Comparison of ENCODE assay signal across 8 mouse cellular contexts in the genomic region with DNA sequence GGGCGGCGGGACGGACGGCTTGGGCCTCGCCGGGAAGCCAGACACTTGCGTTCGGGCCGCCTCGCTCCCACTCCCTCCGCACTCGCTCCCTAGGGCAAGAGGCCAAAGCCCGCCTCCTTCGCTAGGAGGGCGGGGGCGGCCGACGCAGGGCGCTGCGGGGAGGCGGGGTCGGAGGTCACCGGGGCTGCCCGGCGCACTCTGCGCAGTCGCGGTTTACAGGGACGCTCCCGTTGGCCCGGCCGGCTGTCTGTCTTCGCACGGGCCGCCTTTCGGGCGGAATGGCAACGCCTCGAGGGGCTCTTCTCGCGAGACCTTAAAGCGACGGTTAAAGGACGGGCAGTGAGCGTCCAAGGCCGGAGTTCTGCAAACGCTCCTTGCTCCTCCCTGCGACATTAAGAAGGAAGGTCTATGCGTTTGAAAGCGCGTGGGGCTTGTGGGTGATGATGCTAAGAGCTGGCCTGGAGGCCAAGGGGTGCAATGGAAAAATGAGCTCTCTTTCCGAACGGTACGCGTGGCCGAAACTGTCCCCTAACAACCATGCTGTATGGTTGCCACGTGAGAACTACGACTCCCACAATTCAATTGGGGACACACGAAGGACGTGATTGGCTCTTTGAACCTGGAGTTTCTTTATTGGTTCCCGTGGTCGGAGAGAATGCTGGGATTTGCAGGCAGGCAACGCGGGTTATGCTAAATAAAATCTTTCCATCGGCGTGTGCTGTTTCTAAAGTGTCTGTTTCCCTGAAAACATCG. TPM values are rescaled to one million over a fixed set of nuclear protein-coding genes. Genes with fewer than 3 reads are reported as not detected.
DNase-seq lines count a peak whose midpoint lies in the region; ATAC-seq and TF ChIP-seq lines count a peak whose summit lies in the region.

A gene (minus strand): TSS at position 87 of the 753 bp plus-strand sequence.

- peak; percentile 99 for DNase-seq in CD4-positive helper T cell, adult 2 months (ENCODE audit: low read depth, low spot score)
- DNase-seq in brain, embryonic 18.5 days (ENCODE audit: low read depth, low spot score) = peak; percentile 97
- peak; percentile 98 for DNase-seq in kidney, postnatal 0 days (ENCODE audit: low spot score)
- DNase-seq in liver, embryonic 11.5 days (ENCODE audit: low spot score) = peak; percentile 97
- peak; percentile 99 for DNase-seq in naive thymus-derived CD4-positive, alpha-beta T cell, adult 2 months (ENCODE audit: low read depth)

- under 1% methylated on average over 66 of the region's 67 CpGs for WGBS in heart, embryonic 12.5 days
- 0% methylated on average over 65 of the region's 67 CpGs for WGBS in kidney, postnatal 0 days
- under 1% methylated on average over 57 of the region's 67 CpGs for WGBS in liver, embryonic 11.5 days
- WGBS in stomach, embryonic 14.5 days = under 1% methylated on average over 66 of the region's 67 CpGs

- peaks cover 7% of the 10 kb centered on the region for H3K36me3 ChIP-seq in heart, embryonic 12.5 days
- 0 out of 2 replicates have a peak, but pooled peaks cover 7% of the 10 kb centered on the region for H3K36me3 ChIP-seq in kidney, postnatal 0 days (ENCODE audit: insufficient read depth, low read length)
- H3K36me3 ChIP-seq in liver, embryonic 11.5 days (ENCODE audit: control insufficient read depth, insufficient read depth, low read length) = peaks cover 7% of the 10 kb centered on the region
- H3K36me3 ChIP-seq in stomach, embryonic 14.5 days (ENCODE audit: control insufficient read depth, insufficient read depth, low read length) = 0 out of 2 replicates have a peak, but pooled peaks cover 3% of the 10 kb centered on the region

- TF ChIP-seq CTCF in kidney, postnatal 0 days (IDR thresholded peaks at IDR 0.05; ENCODE audit: low read depth) = 0 out of 2 replicates have a peak, but pooled peaks have one; percentile 7

- H3K27me3 ChIP-seq in heart, embryonic 12.5 days (replicated peaks) = no peaks in the 10 kb centered on the region
- H3K27me3 ChIP-seq in kidney, postnatal 0 days (ENCODE audit: insufficient read depth, low read length) = no peaks in the 10 kb centered on the region
- H3K27me3 ChIP-seq in liver, embryonic 11.5 days (replicated peaks; ENCODE audit: control insufficient read depth, insufficient read depth, low read length) = no peaks in the 10 kb centered on the region
- no peaks in the 10 kb centered on the region for H3K27me3 ChIP-seq in stomach, embryonic 14.5 days (ENCODE audit: control insufficient read depth, insufficient read depth, low read length)

- no peaks in the 10 kb centered on the region for H3K9me3 ChIP-seq in heart, embryonic 12.5 days (replicated peaks)
- H3K9me3 ChIP-seq in kidney, postnatal 0 days (replicated peaks; ENCODE audit: low read length) = no peaks in the 10 kb centered on the region
- H3K9me3 ChIP-seq in liver, embryonic 11.5 days (ENCODE audit: control insufficient read depth, low read length) = no peaks in the 10 kb centered on the region
- H3K9me3 ChIP-seq in stomach, embryonic 14.5 days (ENCODE audit: control insufficient read depth, low read depth, low read length) = no peaks in the 10 kb centered on the region

- H3K27ac ChIP-seq in heart, embryonic 12.5 days (ENCODE audit: poor library complexity, severe bottlenecking) = peak within 1 kb of the TSS; percentile 99
- H3K27ac ChIP-seq in kidney, postnatal 0 days = peak within 1 kb of the TSS; percentile 98
- H3K27ac ChIP-seq in liver, embryonic 11.5 days (ENCODE audit: low read depth, low read length) = peak within 1 kb of the TSS; percentile 97
- H3K27ac ChIP-seq in stomach, embryonic 14.5 days (ENCODE audit: low read length) = peak within 1 kb of the TSS; percentile 99

- peak within 1 kb of the TSS; percentile 76 for H3K4me3 ChIP-seq in heart, embryonic 12.5 days
- H3K4me3 ChIP-seq in kidney, postnatal 0 days (replicated peaks; ENCODE audit: low read depth, low read length) = peak within 1 kb of the TSS; percentile 98
- H3K4me3 ChIP-seq in liver, embryonic 11.5 days (ENCODE audit: low read depth, low read length) = peak within 1 kb of the TSS; percentile 98
- peak within 1 kb of the TSS; percentile 99 for H3K4me3 ChIP-seq in stomach, embryonic 14.5 days (ENCODE audit: low read depth, low read length)

- peak within 1 kb of the TSS; percentile 86 for H3K4me2 ChIP-seq in heart, embryonic 12.5 days
- H3K4me2 ChIP-seq in kidney, postnatal 0 days (ENCODE audit: low read length) = peak within 1 kb of the TSS; percentile 76
- peak within 1 kb of the TSS; percentile 82 for H3K4me2 ChIP-seq in liver, embryonic 11.5 days
- H3K4me2 ChIP-seq in stomach, embryonic 14.5 days (replicated peaks; ENCODE audit: low read depth, low read length) = peak within 1 kb of the TSS; percentile 89

- H3K9ac ChIP-seq in heart, embryonic 12.5 days = peak within 1 kb of the TSS; percentile 99
- peak within 1 kb of the TSS; percentile 92 for H3K9ac ChIP-seq in kidney, postnatal 0 days (ENCODE audit: low read depth, low read length)
- H3K9ac ChIP-seq in liver, embryonic 11.5 days (ENCODE audit: low read depth, low read length) = peak within 1 kb of the TSS; percentile 99
- peak within 1 kb of the TSS; percentile 84 for H3K9ac ChIP-seq in stomach, embryonic 14.5 days (replicated peaks; ENCODE audit: low read depth, low read length)

- peak; percentile 94 for ATAC-seq in erythroid progenitor cell, adult 5-6 weeks (replicated peaks; ENCODE audit: low FRiP score, poor library complexity, severe bottlenecking)
- peak; percentile 99 for ATAC-seq in heart, embryonic 12.5 days (ENCODE audit: insufficient number of reproducible peaks, low FRiP score)
- ATAC-seq in kidney, postnatal 0 days (replicated peaks; ENCODE audit: low FRiP score, low read depth) = peak; percentile 97
- ATAC-seq in liver, embryonic 11.5 days (replicated peaks; ENCODE audit: low FRiP score) = peak; percentile 96
- ATAC-seq in stomach, embryonic 14.5 days (ENCODE audit: insufficient number of reproducible peaks, insufficient read depth, low FRiP score, low read depth) = peak; percentile 98

- H3K4me1 ChIP-seq in heart, embryonic 12.5 days (replicated peaks) = peaks cover 18% of the 10 kb centered on the region
- H3K4me1 ChIP-seq in kidney, postnatal 0 days (replicated peaks; ENCODE audit: insufficient read depth, low read length) = peaks cover 4% of the 10 kb centered on the region
- peaks cover 13% of the 10 kb centered on the region for H3K4me1 ChIP-seq in liver, embryonic 11.5 days (replicated peaks; ENCODE audit: control insufficient read depth, insufficient read depth, low read length)
- peaks cover 15% of the 10 kb centered on the region for H3K4me1 ChIP-seq in stomach, embryonic 14.5 days (ENCODE audit: control insufficient read depth, insufficient read depth, low read length)

RNA-seq across cellular contexts. Expression of the gene that starts here (rescaled TPM):
- 7.2 and 28.9 TPM in 2 replicates for total RNA-seq in erythroid progenitor cell, adult 5-6 weeks (2015; ENCODE audit: low replicate concordance)
- 15.9 and 28.4 TPM in 2 replicates for total RNA-seq in erythroid progenitor cell, adult 5-6 weeks (2017; ENCODE audit: low replicate concordance)
- polyA plus RNA-seq in heart, embryonic 12.5 days (2016; fragmentation: Nextera tagmentation; extraction: Ambion mirVana) = 66.0 and 71.3 TPM in 2 replicates
- polyA plus RNA-seq in kidney, postnatal 0 days (2015; fragmentation: Nextera tagmentation; extraction: Ambion mirVana) = 32.6 and 35.6 TPM in 2 replicates
- 53.7 and 82.8 TPM in 2 replicates for polyA plus RNA-seq in liver, embryonic 11.5 days (2014; fragmentation: Nextera tagmentation; extraction: Ambion mirVana)
- polyA plus RNA-seq in stomach, embryonic 14.5 days (2014; fragmentation: Nextera tagmentation; extraction: Ambion mirVana) = 79.5 and 80.4 TPM in 2 replicates

Comparison
In these comparisons a context has a peak if more than half of its experiments do, and no peak if none do; other contexts are left out.
1. Peak in every context shown above with its lines: DNase-seq, ATAC-seq, H3K4me3 ChIP-seq and H3K27ac ChIP-seq.